Mouse (Mus musculus): ENCODE measurements around the gene BC048507. TPM values are rescaled to one million over a fixed set of nuclear protein-coding genes. Genes with fewer than 3 reads are reported as not detected.
"Not testable (repeated sequence)": the region's sequence is repeated elsewhere in the genome, so short reads cannot be mapped to it uniquely, and the experiment has no call there.

The BC048507 gene
- polyA plus RNA-seq (2015; fragmentation: Nextera tagmentation; extraction: Ambion mirVana), result not detected in 2 replicates

- Histone ChIP-seq H3K36me3 (ENCODE audit: insufficient read depth, low read length) (no peaks in the 10 kb centered on the region), H3K9me3 (replicated peaks; ENCODE audit: low read length) (no peaks in the 10 kb centered on the region), H3K4me2 (ENCODE audit: low read length) (no peak within 1 kb of the TSS), H3K4me3 (replicated peaks; ENCODE audit: low read depth, low read length) (no peak within 1 kb of the TSS), H3K9ac (ENCODE audit: low read depth, low read length) (no peak within 1 kb of the TSS), H3K27ac (no peak within 1 kb of the TSS), H3K4me1 (replicated peaks; ENCODE audit: insufficient read depth, low read length) (no peaks in the 10 kb centered on the region), H3K27me3 (ENCODE audit: insufficient read depth, low read length) (no peaks in the 10 kb centered on the region)
- TF ChIP-seq CTCF (IDR thresholded peaks at IDR 0.05; ENCODE audit: low read depth), result no peak
- ATAC-seq (replicated peaks; ENCODE audit: low FRiP score, low read depth) (no peak), DNase-seq (ENCODE audit: low spot score) (no peak)
- 81% methylated on average over 11 of the region's 11 CpGs for WGBS
Observed at GRCm38 (mm10) chr13:67863026-67863425, at the start of gene BC048507. TSS of gene BC048507 (plus strand) at chr13:67863326.

GRCm38 (mm10) chr13:67813710-67814660 is 49.1 kb upstream of the BC048507 start, which contains the start of gene Zfp273:
TSS of gene Zfp273 (plus strand) at chr13:67813740.
- ATAC-seq (replicated peaks; ENCODE audit: low FRiP score, low read depth) (peak; percentile 96), DNase-seq (ENCODE audit: low spot score) (peak; percentile 95)
- Histone ChIP-seq H3K36me3 (ENCODE audit: insufficient read depth, low read length) (no peaks in the 10 kb centered on the region), H3K9ac (ENCODE audit: low read depth, low read length) (peak within 1 kb of the TSS; percentile 66), H3K27me3 (ENCODE audit: insufficient read depth, low read length) (no peaks in the 10 kb centered on the region), H3K4me3 (replicated peaks; ENCODE audit: low read depth, low read length) (peak within 1 kb of the TSS; percentile 80), H3K4me1 (replicated peaks; ENCODE audit: insufficient read depth, low read length) (no peaks in the 10 kb centered on the region), H3K27ac (peak within 1 kb of the TSS; percentile 82), H3K4me2 (ENCODE audit: low read length) (peak within 1 kb of the TSS; percentile 69), H3K9me3 (replicated peaks; ENCODE audit: low read length) (0 out of 2 replicates have a peak, but pooled peaks cover 2% of the 10 kb centered on the region)
- no peak for TF ChIP-seq CTCF (IDR thresholded peaks at IDR 0.05; ENCODE audit: low read depth)
- WGBS, result 4% methylated on average over 31 of the region's 31 CpGs

- 0 out of 2 replicates have a peak, but pooled peaks cover 4% of the 10 kb centered on the region for H3K36me3 ChIP-seq (ENCODE audit: insufficient read depth, low read length)
- ATAC-seq (replicated peaks; ENCODE audit: low FRiP score, low read depth) (no peak), DNase-seq (ENCODE audit: low spot score) (no peak)
- H3K27me3 ChIP-seq (ENCODE audit: insufficient read depth, low read length), result no peaks in the 10 kb centered on the region
- no peak overlapping the region for H3K27ac ChIP-seq
- 63% methylated on average over 1 of the region's 1 CpGs for WGBS
- H3K4me2 ChIP-seq (ENCODE audit: low read length), result no peak overlapping the region
- TF ChIP-seq CTCF (IDR thresholded peaks at IDR 0.05; ENCODE audit: low read depth), result no peak
- H3K9ac ChIP-seq (ENCODE audit: low read depth, low read length), result no peak overlapping the region
- H3K9me3 ChIP-seq (replicated peaks; ENCODE audit: low read length), result peaks cover 3% of the 10 kb centered on the region; the same call in 1 of the 2 replicates
- H3K4me1 ChIP-seq (replicated peaks; ENCODE audit: insufficient read depth, low read length), result no peaks in the 10 kb centered on the region
- no peak overlapping the region for H3K4me3 ChIP-seq (replicated peaks; ENCODE audit: low read depth, low read length)
Observed at GRCm38 (mm10) chr13:67818636-67819035, 44.5 kb upstream of the BC048507 start.

- H3K36me3 ChIP-seq (ENCODE audit: insufficient read depth, low read length), result peaks cover 4% of the 10 kb centered on the region; the same call in 1 of the 2 replicates
- 1% methylated on average over 14 of the region's 14 CpGs for WGBS
- peak; percentile 77 for ATAC-seq (replicated peaks; ENCODE audit: low FRiP score, low read depth)
- H3K4me1 ChIP-seq (replicated peaks; ENCODE audit: insufficient read depth, low read length), result no peaks in the 10 kb centered on the region
- H3K4me3 ChIP-seq (replicated peaks; ENCODE audit: low read depth, low read length), result peak within 1 kb of the TSS; percentile 66
- no peaks in the 10 kb centered on the region for H3K27me3 ChIP-seq (ENCODE audit: insufficient read depth, low read length)
- peak within 1 kb of the TSS; percentile 83 for H3K4me2 ChIP-seq (ENCODE audit: low read length)
- H3K9ac ChIP-seq (ENCODE audit: low read depth, low read length), result peak within 1 kb of the TSS; percentile 55
- DNase-seq (ENCODE audit: low spot score), result peak; percentile 85
- H3K27ac ChIP-seq, result no peak within 1 kb of the TSS
- TF ChIP-seq CTCF (IDR thresholded peaks at IDR 0.05; ENCODE audit: low read depth), result no peak
- H3K9me3 ChIP-seq (replicated peaks; ENCODE audit: low read length), result no peaks in the 10 kb centered on the region
Observed at GRCm38 (mm10) chr13:67830911-67831336, 32.2 kb upstream of the BC048507 start, which contains the start of gene Gm10037. TSS of gene Gm10037 (plus strand) at chr13:67831106.

- H3K4me1 ChIP-seq (replicated peaks; ENCODE audit: insufficient read depth, low read length); H3K4me2 ChIP-seq (ENCODE audit: low read length); H3K36me3 ChIP-seq (ENCODE audit: insufficient read depth, low read length); DNase-seq (ENCODE audit: low spot score); H3K27me3 ChIP-seq (ENCODE audit: insufficient read depth, low read length); H3K4me3 ChIP-seq (replicated peaks; ENCODE audit: low read depth, low read length); H3K9me3 ChIP-seq (replicated peaks; ENCODE audit: low read length); H3K9ac ChIP-seq (ENCODE audit: low read depth, low read length); H3K27ac ChIP-seq: not testable (repeated sequence)
- TF ChIP-seq CTCF (IDR thresholded peaks at IDR 0.05; ENCODE audit: low read depth), result peak; percentile 58
- 0 out of 2 replicates have a peak, but pooled peaks have one; percentile 31 for ATAC-seq (replicated peaks; ENCODE audit: low FRiP score, low read depth)
Observed at GRCm38 (mm10) chr13:67833137-67833536, 30.0 kb upstream of the BC048507 start.

GRCm38 (mm10) chr13:67843775-67844118 is 19.4 kb upstream of the BC048507 start:
- ATAC-seq (replicated peaks; ENCODE audit: low FRiP score, low read depth) (peak; percentile 25; the same call in 1 of the 2 replicates), DNase-seq (ENCODE audit: low spot score) (no peak)
- H3K4me1 ChIP-seq (replicated peaks; ENCODE audit: insufficient read depth, low read length), result no peaks in the 10 kb centered on the region
- H3K9ac ChIP-seq (ENCODE audit: low read depth, low read length), result peak overlapping the region; percentile 40; the same call in 1 of the 2 replicates
- H3K4me3 ChIP-seq (replicated peaks; ENCODE audit: low read depth, low read length), result 0 out of 2 replicates have a peak overlapping the region, but pooled peaks have one; percentile 22
- no peak overlapping the region for H3K27ac ChIP-seq
- TF ChIP-seq CTCF (IDR thresholded peaks at IDR 0.05; ENCODE audit: low read depth), result no peak
- no peaks in the 10 kb centered on the region for H3K27me3 ChIP-seq (ENCODE audit: insufficient read depth, low read length)
- H3K36me3 ChIP-seq (ENCODE audit: insufficient read depth, low read length), result no peaks in the 10 kb centered on the region
- 43% methylated on average over 6 of the region's 6 CpGs for WGBS
- H3K4me2 ChIP-seq (ENCODE audit: low read length), result peak overlapping the region; percentile 58
- no peaks in the 10 kb centered on the region for H3K9me3 ChIP-seq (replicated peaks; ENCODE audit: low read length)
